Mouse (Mus musculus) right cerebral cortex, adult 18-20 months (tissue): ENCODE measurements around the gene Ttc21a.

Experiments
- DNase-seq: peaks from one replicate; pipeline ENCODE4 v3.0.0; 2022; ENCODE audit warnings: mixed read lengths

The Ttc21a gene

DNA sequence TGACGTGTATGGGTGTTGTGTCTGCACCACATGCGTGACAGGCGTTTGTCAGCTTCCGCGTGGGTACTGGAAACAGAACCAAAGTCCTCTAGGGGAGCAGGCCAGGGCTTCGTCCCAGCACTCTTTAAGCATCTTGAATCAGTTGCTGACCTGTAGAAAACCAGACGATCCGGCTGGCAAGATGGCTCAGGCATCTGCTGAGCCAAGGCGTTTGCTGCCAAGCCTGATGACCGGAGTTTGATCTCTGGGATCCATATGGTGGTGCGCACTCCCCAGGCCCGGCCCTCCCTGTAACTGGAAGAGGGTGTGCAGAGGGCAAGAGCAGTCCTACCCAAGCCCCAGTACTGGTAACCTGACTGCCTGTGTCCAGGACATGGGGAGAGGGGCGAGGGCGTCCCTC lies 4.5 kb downstream of the Ttc21a start:
- no peak for DNase-seq

GRCm38 (mm10) chr9:119943326-119943725 lies 5.9 kb downstream of the Ttc21a start:
- no peak for DNase-seq

DNA sequence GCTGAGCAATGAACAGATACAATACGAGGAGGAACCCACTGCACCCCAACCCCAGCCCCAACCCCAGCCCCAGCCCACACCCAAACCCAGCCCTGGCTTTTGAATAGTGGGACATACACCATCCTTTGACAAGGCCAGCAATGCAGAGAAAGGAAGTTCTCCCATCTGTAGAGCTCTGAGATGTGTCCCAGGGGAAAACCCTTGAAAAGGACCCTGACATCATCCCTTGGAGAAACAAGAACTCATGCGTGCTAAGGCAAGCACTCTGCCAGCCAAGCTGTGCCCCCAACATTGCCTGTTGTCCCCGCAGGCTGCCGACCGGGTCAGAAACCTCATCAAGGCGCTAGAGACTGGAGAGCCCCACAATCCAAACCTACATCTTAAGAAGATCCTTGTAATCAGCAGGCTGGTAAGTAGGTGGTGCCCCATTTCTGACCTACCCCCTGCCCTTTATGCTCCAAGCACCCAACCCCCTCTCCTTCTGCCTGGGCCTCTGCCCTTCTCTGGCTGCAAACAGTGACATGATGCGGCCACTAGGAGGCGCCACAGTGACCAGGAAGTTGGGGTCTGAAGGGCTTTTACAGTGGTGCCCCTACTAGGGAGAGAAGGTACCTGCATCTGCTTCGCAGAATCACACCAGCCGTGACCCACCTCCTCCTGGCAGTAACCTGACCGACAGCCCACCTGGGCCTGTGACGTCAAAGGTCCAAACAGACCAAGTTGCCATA lies 7.9 kb downstream of the Ttc21a start:
- no peak for DNase-seq

DNA sequence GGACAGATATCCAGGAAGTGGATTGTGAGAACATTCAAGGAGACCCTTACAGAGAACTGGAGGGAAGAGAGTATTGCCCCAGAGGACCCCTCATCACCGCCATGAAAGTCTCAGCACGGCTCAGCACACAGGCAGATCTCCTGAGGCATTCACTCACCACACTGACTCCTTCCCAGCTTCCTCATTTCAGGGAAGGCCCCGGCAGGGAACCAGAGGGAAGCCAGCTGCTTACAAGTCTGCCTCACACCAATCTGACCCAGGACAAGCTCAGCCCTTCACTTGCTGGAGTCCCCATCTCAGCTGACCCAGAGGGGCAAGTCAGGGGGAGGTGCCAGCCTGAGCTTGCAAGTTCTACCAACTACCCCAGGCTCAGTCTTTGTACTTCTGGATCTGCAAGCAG lies 11.4 kb downstream of the Ttc21a start:
- no peak for DNase-seq

GRCm38 (mm10) chr9:119950434-119950833 lies 13.0 kb downstream of the Ttc21a start:
- no peak for DNase-seq

DNA sequence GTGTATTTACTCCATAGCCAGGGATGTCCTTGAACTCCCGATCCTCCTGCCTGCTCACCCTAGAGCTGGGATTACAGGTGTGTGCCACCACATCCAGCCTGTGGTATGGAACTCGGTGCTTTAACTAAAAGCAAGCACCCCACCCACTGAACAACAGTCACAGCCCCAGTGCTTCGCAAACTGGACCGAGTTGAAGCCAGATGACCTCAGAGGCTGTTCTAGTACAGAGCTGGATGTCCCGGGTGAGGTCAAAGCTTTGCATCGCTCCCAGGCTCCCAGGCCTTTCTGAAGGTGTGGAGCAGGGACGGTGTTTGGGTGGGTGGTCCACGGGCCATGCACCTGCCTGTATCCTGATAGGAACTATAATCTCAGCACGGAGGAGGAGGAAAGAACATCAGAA lies 14.0 kb downstream of the Ttc21a start:
- no peak for DNase-seq

GRCm38 (mm10) chr9:119958835-119959234 lies 21.4 kb downstream of the Ttc21a start:
- no peak for DNase-seq

- no peak for DNase-seq
Observed at GRCm38 (mm10) chr9:119962216-119962615, 24.8 kb downstream of the Ttc21a start.

DNA sequence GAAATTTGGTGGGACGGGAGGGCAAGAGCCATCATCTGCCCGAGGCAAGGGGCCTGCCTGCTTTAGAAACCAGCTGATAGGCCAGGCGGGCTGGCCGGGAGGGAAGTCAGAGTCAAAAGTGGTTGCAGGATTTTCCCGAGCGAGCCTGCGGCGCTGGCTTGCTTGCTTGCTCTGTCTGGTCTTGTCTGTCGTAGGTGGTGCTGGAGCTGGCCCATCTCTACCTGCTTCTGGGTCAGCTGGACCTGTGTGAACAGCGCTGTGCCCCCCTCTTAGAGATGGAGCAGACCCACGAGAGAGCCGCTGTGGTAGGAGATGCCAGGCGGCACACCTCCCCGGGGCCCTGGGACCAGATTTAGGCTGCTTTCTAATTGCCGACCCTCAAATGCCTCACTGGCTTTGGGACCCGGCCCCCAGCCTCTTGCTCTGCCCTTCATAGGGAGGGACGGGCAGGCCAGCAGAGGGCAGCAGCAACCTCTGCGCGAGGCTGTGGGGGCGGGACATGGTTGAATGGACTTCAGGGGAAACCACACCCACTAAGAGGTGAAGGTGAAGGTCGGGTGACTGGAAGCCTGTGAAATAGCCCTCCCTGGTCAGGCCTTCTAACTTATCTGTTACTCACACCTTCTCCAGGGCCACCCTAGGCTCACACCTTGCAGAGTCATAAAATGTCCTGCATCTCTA lies 25.7 kb downstream of the Ttc21a start:
- DNase-seq = no peak

- DNase-seq = no peak
Observed at GRCm38 (mm10) chr9:119964206-119964605, 26.8 kb downstream of the Ttc21a start.

DNA sequence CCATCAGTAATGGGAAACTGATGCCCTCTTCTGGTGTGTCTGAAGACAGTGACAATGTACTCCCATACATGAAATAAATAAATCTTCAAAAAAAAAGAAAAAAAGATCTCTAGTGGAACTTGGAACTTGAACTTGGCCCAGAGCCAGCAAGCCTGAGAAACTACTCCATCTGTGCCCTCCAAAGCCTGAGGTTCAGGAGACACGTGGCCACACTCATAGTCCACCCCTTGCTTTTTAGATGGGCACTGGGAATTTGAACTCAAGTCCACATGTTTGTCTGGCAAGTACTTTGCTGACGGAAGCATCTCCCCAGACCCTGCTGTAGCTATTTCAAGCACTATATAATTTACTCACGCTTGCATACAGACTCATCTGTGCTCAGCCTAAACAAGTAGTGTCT lies 27.8 kb downstream of the Ttc21a start:
- DNase-seq = no peak

DNA sequence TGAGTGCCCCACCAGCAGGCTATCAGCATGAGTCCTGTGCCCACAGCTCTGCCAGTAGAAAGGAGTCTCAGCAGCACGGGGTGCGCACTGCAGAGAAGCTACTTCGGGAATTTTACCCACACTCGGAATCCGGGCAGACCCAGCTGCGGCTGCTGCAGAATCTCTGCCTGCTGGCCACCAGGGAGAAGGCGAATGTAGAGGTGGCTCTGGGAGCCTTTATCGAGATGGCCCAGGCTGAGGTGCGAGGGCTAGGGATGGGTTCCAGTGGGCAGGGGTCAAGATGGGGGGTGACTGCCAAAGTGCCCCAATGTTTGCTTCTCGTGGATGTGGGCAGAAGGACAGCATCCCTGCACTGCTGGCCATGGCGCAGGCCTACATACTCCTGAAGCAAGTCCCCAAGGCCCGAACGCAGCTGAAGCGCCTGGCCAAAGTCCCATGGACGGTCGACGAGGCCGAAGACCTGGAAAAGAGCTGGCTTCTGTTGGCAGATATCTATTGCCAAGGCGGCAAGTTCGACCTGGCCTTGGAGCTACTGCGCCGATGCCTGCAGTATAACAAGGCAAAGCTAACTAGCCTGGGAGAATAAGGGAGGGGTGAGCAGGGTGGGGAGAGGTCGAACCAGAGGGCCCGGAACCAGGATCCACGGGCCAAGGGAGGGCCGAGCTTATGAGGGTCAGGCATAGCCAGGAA lies 29.0 kb downstream of the Ttc21a start:
- no peak for DNase-seq

GRCm38 (mm10) chr9:119969811-119970210 lies 32.4 kb downstream of the Ttc21a start:
- DNase-seq = no peak

DNA sequence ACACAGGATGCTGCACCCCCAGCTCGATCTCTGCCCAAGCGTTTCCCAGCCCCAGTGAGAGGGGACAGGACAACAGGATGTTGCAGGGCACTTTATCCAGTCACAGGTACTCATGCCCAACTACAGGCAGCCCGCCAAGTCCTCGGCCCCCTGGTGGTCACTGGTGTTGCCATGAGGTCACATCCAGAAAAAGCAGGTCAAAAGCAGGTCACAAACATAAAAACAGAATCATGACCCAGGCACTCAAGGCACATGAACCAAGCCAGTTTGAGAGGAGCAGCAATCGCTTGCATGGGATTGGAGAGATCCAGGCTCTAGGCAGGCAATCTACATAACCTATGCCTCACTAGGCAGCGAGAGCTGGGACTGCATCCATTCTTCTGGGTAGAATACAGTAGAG lies 32.8 kb downstream of the Ttc21a start:
- no peak for DNase-seq

DNA sequence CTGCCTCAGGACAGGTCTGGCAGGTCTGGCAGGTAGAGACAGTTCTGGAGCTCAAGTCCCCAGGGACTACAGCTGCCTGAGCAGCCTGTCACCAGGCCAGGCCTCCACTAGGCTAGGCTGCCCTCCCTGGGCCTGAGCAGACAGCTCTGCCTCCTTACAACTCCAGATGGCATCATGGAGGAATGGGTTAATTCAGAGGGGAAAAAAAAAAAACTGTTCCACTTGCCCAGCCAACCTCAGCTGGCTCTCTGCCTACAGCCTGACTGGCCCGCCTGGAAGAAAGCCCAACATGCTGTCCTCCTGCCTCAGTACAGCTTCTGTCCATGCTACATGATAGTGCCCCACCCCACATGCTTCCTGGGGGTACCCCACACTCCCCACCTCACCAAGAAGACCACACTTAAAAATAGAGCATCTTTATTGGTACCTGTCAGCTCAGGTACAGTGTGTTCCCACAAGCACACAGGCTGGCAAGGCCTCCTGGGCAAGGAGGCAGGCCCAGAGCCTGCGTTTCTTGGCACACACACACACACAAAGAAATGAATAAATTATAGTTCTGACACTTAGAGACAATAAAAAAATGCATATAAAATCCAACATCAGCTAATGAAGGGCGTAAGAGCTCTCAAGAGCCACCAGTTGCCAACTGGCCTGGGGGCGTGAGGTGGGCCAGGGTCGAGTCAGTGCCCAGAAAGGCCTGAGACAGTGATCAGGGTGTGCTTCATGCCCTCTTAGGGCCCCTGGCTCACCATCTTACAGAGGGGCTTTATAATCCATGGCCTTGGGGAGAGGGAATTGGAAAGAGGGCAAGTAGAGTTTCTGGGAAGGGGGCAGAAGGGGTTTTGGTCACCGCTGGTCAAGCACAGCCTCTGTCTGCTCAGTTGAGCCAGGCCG lies 33.6 kb downstream of the Ttc21a start:
- DNase-seq = peak; percentile 66

DNA sequence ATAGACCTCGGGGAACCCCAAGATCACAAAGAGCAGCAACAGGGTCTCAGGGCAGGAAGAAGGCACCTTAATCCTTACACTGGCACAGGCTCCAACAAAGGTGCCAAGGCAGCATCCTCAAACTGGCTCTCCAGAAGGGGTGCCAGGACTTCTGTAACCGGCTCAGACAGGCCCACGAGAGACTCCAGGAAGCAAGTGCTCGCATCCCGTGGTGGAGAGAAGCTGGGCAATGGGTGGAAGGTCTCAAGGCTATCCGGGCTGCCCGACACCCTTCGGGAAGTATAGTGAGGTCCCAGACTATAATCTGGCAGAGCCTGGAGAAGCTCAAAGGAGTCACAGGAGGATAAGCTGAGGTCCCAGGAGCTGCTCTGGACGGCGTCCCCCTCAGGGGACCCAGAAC lies 34.8 kb downstream of the Ttc21a start:
- no peak for DNase-seq

DNA sequence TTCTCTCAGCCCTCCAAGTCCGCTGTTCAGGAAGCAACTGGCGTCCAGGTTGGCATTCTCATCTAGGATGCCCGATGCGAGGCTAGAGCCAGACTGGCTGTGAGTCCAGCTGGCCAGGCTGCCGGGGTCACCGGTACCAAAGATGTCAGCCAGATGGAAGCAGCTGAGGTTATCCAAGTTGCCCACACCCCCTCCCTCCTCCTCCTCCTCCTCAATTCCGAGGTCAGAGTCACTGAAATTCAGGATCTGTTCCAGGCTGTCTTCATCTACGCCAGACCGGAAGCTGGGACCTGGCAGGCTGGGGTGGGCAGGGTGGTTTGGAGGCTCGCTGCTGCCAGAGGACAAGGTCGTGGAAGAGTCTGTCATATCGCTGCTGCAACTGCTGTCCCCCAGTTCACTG lies 35.2 kb downstream of the Ttc21a start:
- no peak for DNase-seq

- no peak for DNase-seq
Observed at GRCm38 (mm10) chr9:119973281-119973680, 35.9 kb downstream of the Ttc21a start.

DNA sequence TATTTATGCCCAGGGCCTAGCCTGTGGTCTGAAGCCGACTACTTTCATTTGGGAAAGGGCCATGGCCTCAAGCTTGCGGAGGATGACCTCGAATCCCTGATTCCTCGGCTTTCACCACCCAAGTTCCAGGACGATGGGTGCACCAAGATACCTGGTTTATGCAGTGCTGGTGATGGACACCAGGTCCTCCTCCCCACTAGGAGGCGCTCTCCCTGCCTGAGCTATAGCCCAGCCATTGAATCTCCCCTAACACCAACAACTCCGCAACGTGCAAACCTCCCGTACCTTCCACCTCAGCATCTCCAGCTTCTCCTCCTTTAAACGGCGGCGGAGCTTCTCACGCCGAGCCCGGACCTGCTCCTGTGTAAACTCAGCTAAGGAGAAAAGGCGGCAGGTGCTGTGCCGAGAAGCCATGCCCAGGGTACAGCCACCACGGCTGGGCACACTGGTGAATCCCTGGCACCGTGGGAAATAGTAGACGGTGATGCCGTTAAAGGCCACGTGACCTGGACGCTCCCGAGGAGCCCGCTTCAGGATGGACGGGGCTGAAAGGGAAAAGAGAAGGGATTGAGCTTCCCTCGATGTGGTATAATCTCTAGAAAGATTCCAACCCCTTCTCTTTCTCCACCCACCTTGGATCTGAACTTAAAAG lies 36.6 kb downstream of the Ttc21a start:
- no peak for DNase-seq

GRCm38 (mm10) chr9:119974609-119975008 lies 37.2 kb downstream of the Ttc21a start:
- no peak for DNase-seq

DNA sequence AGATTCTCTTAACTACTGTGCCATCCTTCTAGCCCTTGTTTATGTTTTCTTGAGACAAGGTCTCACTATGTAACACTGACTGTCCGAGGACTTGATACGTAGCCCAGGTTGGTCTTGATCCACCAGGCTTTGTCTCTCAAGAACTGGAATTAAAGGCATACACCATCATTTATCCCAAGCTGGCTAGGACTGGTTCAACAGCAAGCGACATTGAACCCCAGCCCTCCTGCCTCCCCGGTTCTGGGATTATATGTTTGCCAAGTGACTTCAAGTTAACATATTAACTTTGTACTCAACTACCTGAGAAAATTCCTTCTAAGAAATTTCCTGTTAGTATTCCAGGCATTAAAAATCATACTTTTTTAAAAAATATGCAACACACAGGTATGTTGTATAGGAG lies 37.9 kb downstream of the Ttc21a start:
- no peak for DNase-seq
